Mouse (Mus musculus): ENCODE results near the gene Mitf. TPM values are rescaled to one million over a fixed set of nuclear protein-coding genes. Genes with fewer than 3 reads are reported as not detected.
A peak's percentile ranks its signal among the peaks of the same experiment; 100 is the strongest.

The Mitf gene
- total RNA-seq, 2 experiments from 2014 or later, result 55.8 to 60.7 TPM

DNA sequence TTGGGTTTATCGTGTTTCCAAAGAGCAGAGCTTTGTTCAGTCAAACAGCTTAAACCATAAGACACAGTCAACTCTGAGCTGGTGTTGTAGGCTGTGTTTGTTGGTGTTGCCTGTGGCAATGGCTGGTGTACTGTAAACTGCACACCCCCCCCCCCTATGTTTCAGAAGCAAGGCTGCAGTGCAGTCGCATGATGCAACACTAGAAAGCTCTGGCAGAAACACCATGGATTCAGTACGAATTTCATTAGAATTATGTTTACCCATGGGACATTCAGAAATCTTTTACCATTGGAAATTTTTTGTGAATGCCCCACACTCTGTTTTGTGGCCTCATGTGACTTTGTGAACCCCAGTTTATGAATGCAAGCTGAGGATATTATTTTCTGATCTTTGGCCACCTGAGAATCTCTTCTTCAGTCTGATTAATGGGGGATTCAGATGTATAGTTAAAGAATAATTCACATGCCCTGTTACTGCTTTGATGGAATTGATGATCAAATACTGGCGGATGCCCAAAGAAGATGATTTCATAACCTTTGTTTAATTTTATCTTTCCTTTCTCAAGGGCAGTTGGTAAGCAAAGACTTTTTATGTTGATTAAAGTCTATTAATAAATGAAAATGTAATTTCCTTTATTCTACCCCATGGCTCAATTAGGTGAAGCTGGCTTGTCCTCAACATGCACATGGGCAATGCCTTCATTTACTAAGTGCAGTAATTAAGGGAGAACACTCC, 64.6 kb downstream of the Mitf start:
- DNase-seq, result no peak
- intact Hi-C loops (cut with DNase I), result no loop called here

DNA sequence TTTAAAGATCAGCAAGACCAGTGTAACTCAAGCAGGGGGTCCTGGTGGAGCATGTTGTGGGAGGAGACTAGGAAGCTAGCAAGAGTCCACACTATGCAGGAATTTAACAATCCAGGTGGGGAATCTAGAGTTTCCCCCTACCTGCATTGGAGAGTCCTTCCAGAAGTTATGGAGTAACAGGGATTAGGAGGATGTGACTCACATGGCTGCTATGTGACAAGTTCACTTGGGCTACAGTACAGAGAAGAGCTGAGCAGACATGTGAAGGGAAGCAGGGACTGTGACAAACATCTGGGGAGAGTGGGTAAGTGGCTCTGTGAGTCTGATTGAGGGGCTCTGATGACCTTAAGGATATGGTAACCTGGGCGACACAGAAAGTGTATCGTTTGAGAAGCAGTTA, 66.2 kb downstream of the Mitf start:
- DNase-seq, result no peak
- intact Hi-C loops (cut with DNase I), result no loop called here

DNA sequence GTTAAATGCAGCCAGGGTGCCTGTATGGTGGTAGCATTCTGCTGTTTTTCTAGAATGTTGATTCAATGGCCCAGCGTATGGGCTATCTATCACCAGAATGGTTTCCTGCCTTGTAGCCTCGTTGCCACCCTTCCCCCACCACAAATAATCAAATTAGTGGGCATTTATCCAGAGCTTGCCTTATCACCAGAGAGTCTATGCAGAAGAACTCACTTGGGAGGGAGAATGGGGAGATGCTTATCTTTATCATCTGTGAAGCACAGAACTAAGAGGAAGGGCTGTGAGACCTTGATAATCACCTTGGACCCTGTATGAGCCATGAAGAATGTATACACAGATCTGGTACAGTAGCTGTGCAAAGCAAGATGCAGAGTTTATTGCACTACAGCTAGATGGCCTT, 70.1 kb downstream of the Mitf start:
- intact Hi-C loops (cut with DNase I), result no loop called here
- no peak for DNase-seq

DNA sequence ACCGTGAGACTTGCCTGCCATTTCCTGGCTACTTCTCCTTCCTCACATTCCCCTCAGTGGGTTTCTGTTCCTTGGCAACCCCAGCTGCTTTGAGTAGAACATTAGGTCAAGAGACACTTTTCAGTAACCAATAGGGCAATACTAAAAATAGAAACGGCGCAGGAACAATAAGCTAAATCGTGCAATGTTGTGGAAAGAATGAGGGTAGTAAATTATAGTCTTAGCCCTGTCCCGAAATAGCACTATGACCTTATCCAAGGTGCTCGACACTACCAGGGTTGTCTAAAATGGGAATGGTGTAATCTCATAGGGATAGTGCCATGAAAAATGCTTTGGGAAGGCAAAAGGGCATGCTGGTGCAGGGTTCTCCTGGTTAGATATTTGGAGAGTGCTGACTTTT, 70.6 kb downstream of the Mitf start:
- DNase-seq, result no peak
- intact Hi-C loops (cut with DNase I), result no loop called here

DNA sequence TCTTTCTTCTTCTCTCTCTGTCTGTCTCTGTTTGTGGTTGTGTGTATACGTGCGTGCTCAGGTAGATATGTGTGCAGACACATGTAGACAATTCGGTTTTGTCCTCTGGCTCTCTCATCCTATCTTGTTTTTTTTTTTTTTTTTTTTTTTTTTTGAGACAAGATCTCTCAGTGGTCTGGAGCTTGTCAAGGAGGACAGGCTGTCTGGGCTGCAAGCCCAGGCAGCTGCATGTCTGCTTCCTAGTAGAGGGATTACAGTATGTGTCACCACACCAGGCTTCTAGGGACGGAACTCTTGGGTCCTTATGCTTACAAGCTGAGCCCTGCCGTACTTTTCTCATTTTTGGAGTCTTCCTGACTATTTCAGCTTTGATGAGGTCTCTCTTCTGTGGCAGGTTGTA, 73.5 kb downstream of the Mitf start:
- intact Hi-C loops (cut with DNase I), result loop anchor here (5.0 kb wide), 1 partner anchor 37 kb away; no protein-coding TSS in a partner anchor
- DNase-seq, result peak; percentile 46 to 62

DNA sequence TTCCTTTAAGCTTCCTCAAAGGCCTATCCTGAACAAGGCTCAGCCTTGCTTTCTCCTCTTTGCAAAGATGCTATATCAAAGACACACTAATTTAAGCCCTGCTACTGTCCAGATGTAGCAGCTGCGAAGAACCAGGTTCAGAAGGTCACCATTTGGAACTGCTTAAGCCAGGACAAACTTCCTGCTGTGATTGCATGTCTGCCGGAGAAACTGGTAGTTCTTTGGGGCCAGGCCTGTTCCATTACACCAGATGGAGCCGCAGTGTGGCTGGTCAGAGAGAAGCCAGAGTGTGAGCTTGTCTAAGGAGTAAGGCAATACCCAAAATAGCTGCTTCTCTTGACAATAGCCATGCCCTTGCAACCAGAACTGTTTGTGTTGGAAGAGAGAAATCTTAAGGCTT, 75.1 kb downstream of the Mitf start:
- intact Hi-C loops (cut with DNase I), result loop anchor here (5.0 kb wide), 1 partner anchor 35 kb away; no protein-coding TSS in a partner anchor
- peak; percentile 41 to 50 for DNase-seq

DNA sequence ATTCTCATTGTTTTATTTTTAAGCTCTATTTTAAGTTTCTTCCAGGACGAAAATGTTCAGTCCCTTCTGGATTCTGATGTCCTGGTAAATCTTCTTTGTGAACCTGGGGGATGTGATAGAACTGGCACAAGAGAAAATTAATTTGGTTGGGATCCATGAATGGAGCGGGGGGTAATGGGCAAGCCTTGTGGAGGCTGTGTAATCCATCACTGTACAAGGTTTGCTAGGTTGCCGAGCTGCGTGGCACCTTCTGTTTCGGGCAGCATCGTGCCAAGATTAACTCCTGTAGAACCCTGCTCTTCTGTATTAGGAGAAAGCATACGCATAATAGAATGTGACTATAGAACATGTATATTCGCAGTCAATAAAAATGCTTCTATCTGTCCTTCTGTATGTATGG, 76.1 kb downstream of the Mitf start:
- intact Hi-C loops (cut with DNase I), result loop anchor here (5.0 kb wide), 1 partner anchor 34 kb away; no protein-coding TSS in a partner anchor
- no peak for DNase-seq

DNA sequence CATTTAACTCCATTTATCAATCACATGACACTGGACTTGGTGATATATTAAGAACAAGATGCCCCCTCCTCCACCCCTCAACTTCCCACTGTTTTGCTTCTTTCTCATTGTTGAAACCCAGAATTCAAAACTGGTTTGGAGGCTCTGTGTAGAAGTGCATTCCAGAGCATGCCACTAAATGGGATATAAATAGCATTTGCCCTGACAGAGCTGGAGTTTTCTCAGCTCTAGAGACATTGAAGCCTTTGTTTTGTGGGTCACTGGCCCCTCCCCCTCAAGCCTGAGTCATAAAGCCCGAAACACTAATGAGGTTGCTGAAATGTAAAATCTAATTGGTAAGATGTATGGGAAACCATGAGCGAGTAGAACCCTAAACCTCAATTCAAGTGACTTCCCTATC, 76.6 kb downstream of the Mitf start:
- peak in 1 of 2 experiments; percentile 38 for DNase-seq
- intact Hi-C loops (cut with DNase I), result loop anchor here (5.0 kb wide), 1 partner anchor 34 kb away; no protein-coding TSS in a partner anchor

DNA sequence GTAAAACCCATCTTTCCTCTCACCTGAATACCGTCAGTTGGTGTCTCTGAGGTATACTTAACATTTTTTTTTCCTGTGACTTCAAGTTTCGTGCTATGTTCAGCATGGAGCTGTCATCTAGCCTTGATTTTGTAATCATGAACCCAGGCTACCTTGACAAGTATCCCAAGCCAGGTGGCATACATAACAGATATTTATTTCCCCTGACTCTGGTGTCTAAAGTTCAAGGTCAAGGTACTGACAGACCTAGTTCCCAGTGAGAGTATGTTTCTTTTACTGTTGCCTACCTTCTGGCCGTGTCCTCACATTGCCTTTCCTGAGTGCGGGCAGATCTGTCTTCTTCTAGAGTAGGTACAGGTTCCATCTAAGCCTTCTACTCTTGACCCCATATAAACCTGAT, 78.1 kb downstream of the Mitf start:
- DNase-seq, result no peak
- intact Hi-C loops (cut with DNase I), result loop anchor here (5.0 kb wide), 1 partner anchor 32 kb away; no protein-coding TSS in a partner anchor

DNA sequence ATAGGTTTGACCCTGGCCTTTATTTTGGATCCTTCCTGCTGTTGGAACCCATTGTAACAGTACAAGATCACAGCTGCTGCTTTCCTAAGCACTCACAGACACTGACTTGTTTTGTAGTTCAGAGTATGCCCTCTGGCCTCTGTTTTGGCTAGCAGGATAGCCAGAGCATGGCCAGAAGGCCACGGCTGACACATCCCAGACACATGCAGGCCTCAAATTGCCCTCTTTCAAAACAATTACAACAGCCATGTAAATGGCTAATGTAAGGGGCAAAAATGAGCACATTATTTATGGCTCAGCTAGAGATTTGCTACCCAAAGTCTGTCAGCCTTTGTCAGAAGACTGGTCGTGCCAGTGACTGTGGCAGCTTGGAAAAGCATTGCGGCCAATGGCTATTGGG, 78.8 kb downstream of the Mitf start:
- DNase-seq, result no peak
- intact Hi-C loops (cut with DNase I), result no loop called here

DNA sequence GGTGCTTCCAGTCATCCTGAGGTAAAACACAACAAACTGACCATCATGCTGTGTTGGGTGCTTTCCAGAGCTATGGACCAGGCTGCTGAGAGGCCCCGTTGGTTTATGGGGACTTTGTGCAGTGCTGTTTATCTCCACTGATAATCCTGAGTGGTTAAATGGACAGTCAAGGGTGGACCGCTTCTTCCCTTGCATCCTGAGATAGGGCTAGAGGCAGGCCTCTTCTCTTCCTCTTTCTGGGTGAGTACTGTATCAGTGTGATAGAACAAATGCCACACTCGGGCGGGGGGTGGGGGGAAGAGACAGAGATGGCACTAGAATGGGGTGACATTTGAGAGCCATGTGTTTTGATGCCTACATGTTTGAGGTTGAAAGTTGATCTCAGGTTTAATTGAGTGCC, 81.0 kb downstream of the Mitf start:
- intact Hi-C loops (cut with DNase I), result no loop called here
- no peak for DNase-seq

DNA sequence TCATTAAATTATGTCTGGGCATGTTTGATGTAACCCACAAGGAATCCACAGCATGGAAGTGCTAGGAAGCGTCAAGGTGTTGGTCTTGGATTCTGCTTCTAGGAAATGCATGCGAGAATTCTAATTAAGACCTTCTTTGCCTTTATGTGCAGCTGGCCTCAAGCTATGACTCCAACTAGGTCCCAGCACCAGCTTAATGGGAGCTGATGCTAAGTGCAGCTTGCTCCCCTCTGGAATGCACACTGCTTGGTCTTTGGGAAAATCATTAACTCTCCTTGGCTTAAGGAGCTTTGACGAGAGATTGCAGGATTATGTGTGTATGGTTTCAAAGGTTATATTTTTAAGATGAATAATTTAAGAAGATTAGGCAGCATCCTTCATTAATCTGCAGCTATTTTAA, 81.7 kb downstream of the Mitf start:
- intact Hi-C loops (cut with DNase I), result no loop called here
- DNase-seq, result no peak

DNA sequence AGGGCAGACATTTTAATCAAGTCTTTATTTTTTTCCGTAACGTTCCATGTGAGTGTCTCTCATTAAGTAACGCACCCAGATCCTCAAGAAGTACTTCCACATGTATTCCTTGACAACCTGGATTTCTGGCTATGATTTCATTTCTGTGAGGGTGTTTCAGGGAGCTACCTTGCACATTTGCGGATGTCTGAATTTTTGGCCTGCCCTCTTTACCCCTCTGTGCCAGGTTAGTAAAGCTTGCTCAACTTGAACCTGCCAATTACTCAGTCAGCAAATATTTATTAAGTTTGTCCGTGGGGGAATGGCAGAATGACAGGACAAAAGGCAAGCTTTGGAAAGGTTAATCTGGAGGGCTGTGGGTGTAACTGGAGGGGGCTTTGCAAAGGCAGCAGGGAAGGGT, 86.7 kb downstream of the Mitf start:
- DNase-seq, result no peak
- intact Hi-C loops (cut with DNase I), result no loop called here

DNA sequence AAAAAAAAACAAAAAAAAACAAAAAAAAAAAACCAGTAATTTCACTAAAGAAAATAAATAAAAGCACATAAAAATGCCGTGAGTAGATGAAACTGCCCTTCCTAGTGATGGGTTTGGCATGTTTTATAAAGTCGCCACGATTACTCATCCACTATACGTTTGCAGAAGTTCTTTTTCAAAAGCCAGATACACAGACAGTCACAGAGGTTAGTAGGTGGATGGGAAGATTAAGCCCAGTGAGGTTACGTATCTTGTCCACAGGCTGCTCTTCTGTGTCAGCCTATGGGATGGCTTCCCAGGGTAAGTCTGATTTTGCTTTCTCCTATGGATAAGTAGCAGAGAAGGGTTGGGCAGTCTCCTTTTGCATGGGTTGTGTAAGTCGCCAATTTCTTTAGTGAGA, 90.3 kb downstream of the Mitf start:
- intact Hi-C loops (cut with DNase I), result no loop called here
- no peak for DNase-seq

DNA sequence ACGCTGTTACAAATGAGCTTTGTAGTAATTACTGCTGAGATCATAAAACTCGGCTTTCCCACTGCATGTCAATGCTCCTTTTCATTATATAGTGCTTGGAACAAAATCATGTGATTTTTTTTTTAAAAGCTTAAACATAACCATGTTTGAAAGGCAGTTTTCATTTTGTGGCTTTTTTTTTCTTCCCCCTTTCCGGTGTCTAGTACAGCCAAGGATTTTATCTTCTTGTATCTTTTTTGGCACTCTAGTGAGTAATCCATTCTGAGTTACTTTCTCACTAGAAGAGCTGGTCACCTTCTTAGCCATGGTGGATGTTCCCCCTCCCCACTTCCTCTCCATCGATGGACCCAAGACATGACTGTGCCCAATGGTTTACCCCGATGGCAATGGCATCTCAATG, 91.2 kb downstream of the Mitf start:
- intact Hi-C loops (cut with DNase I), result no loop called here
- no peak for DNase-seq

DNA sequence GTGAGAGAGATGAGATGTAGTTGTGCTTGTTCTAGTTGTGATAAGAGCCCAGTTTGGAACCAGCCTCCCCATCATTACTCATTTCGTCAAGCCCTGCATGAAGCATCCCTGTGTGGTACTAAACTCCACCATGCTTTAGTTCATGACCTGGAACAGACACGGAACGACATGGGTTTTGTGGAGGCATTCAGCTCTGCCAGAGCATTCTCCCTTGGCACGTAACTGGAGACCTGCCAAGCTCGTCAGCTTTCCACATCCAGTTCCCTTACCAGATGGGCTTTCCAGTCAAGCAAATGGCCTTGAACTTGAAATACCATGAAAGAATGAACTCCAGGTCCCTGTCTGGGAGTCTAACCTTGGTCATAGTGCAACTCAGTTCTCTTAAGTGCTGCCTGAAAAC, 94.7 kb downstream of the Mitf start:
- intact Hi-C loops (cut with DNase I), result no loop called here
- peak; percentile 33 to 53 for DNase-seq

DNA sequence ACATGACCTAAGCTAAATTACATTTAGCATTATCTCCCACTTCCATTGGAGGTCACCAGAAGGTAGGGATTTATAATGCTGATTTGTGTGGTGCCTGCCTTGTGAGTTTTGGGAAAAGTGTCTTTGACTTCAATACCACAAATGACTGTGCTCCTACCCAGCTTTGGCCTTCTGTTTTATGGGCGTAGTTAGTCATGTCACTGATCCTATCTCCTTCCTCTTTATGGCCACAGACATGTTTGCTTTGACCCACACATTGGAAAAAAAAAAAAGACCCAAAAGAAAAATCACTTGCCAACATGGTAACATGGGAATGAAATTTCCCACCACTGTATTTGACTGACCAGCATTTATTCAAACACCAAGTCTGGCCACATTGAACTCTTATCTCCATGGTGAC, 95.4 kb downstream of the Mitf start:
- intact Hi-C loops (cut with DNase I), result no loop called here
- no peak for DNase-seq

DNA sequence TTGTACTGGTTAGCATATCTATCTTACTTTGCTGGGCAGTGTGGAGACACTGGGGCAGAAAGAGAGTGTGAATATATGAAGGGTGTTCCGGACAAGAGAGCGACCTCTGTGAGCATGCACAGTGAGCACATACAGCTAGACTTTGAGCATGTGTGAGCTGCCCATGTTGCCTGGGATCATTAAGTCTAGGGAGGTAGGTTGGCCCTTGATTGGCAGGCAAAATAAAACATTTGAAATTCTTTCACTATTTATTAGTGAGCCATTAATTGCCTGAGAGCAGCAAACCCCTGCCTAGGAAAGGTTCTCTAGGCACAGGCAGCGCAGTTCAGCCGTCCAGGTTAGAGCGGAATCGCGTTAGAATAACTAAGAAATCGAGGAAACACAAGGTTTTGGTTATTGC, 107.9 kb downstream of the Mitf start:
- intact Hi-C loops (cut with DNase I), result loop anchor here (5.0 kb wide), 1 partner anchor 32 kb away; no protein-coding TSS in a partner anchor
- DNase-seq, result no peak

DNA sequence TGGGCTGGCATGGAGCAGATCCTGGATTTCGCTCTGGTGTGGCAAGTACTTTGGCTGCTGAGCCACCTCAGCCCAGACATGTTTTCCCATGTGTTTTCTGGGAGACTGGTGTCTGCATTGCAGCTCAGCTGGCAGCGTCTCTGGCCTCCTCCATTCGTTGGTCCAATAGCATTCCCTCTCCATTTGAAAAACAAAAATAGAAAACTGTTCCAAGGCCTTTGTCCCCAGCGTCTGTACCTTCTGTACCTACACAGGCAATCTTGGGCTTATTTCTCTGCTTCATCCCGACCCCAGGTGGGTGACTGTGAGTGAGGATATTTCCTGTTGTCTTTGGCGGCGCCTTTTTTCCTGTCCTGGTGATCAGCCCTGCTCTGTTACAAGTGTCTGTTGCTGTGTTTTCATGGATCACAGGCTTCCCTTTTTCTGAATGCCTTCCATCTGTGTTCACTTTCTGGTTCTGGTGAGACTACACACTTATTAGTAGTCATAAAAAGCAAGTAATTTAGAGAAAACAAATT, 109.6 kb downstream of the Mitf start:
- DNase-seq, result peak in 1 of 2 experiments; percentile 31
- intact Hi-C loops (cut with DNase I), result loop anchor here (5.0 kb wide), 1 partner anchor 34 kb away; no protein-coding TSS in a partner anchor

DNA sequence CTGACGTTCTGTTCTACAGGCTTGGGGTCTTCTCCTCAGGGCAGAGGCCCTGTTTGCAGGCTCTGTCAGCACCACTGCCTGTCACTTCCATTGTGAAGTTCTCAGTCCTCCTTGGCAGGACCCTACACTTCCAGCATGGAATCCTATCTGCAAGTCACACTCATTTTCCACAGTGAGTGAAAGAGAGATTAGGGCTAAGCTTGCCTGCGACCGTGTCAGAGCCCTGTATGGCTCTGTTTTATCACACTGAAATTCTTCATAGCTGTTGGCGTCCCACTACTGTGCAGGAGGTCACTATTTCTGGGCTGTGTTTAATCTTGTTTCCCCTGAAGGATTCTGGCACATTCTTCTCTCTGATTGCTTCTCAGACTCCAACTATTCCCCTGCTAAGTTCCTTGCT, 111.2 kb downstream of the Mitf start:
- intact Hi-C loops (cut with DNase I), result loop anchor here (5.0 kb wide), 1 partner anchor 36 kb away; no protein-coding TSS in a partner anchor
- DNase-seq, result peak; percentile 16 to 26

DNA sequence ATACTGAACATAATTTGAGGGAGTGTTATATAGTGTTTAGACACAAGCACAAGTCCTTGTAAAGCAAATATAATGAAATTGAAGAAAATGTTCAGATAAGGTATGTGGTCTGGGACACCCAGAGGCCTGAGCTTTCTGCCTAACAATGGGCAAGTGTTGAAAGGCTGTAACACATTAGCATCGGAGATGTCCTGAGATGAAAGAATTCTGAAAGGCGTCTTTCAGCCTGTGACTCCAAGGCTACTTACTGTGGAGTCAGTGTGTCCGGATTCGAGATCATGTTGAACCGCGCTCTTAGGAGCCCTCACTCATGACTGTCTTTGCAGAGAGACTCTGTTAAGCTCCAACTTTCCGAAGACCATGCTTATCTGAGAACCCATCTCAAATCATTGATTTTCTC, 111.6 kb downstream of the Mitf start:
- intact Hi-C loops (cut with DNase I), result loop anchor here (5.0 kb wide), 1 partner anchor 36 kb away; no protein-coding TSS in a partner anchor
- no peak for DNase-seq

DNA sequence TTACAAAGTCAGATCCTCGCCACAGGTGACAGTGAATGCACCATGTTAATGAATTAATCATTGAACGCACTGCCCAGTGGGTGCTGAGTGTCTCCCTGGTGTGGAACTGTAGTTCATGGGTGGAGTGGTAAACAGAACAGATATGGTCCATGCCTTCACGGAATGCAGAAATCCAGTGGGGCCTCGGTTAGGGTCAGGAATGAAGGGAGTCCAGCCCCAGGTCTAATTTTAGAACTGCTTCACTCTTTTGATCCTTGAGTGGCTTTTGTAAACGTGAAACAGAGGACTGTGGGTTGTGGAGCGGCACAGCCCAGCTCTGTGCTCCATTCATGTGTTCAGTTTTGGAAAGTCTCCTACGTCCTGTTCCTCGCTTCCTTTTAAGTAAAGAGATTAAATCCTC, 112.4 kb downstream of the Mitf start:
- DNase-seq, result peak in 1 of 2 experiments; percentile 30

More for the DNA sequence above, 112.4 kb downstream of the Mitf start:
- intact Hi-C loops (cut with DNase I), result loop anchor here (5.0 kb wide), 1 partner anchor 37 kb away; no protein-coding TSS in a partner anchor

Data from heart, postnatal 14 days (tissue).